Mouse (Mus musculus) thymus, adult 18-20 months (tissue): ENCODE data around the gene Capzb.
A peak's percentile ranks its signal among the peaks of the same experiment; 100 is the strongest.

Experiments used
- DNase-seq, 2 experiments: peaks; one replicate each; pipeline ENCODE4 v3.0.0; 2022; ENCODE audit warnings: mixed read lengths in 2 of 2

The Capzb gene

GRCm38 (mm10) chr4:139179731-139180625 is 12.7 kb upstream of the Capzb start:
- no peak for DNase-seq

GRCm38 (mm10) chr4:139182511-139182910 is 10.2 kb upstream of the Capzb start:
- no peak for DNase-seq

GRCm38 (mm10) chr4:139185766-139186442 is 6.8 kb upstream of the Capzb start:
- no peak for DNase-seq

DNA sequence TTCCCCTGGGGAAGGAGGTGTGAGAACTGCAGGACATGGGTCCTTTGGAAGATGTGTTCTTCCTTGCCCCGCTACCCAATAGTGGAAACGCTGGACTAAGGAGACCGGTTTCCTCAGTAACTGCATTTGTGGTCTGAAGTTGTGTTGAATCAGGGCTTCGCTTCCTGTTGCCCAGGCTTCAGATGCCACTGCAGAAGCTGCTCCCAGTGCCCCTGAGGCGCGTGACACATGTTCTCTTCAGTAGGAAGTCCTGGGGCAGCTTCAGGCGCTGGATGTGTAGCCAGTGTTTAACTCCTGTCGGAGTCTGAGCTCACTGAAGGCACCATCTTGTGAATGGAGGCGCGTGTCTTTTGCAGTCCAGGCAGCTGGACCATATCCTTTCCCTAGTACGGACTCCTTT is 4.8 kb upstream of the Capzb start:
- no peak for DNase-seq

DNA sequence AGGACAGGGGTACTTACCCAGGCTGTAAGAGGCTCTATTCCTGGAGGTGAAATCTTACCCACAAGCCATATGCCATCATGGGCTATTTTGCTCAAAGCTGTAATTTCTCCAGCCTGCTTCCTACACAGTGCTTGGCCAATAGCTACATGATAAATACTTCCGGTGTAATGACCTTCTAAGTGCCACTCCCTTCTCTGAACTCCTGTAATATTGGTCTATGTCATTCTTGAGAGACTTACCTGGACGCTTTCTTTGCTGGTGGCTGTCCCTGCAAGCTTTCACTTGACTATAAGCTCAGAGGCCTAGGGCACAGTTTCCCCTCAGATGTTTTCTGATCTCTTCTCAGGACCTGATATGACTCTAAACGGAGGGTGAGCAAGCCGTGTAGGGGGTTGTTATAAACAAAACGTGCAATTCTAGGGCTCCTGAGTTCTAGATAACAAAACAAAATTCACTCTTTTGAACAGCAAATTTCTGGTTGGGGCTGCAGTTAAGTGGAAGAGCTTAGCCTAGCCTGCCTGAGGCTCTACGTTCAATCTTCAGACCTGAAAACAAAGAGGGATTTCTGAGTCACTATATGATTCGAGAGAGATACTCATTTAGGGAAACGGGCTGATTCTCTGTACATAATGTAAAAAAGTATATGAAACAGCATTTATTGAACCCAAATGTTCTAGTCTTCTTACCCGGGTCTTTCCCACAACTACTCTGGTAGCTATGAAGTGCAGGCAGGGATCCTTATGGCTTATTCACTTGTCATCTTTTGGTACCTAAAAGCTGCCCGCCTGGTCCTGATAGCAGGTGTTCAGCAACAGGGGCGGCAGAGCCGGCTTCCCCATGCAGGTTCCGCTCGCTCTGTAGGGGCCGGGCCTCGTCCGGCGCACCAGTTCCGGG is 847 bp upstream of the Capzb start:
- no peak for DNase-seq

GRCm38 (mm10) chr4:139193176-139194093 is 736 bp downstream of the Capzb start:
- peak; percentile 31 to 38 for DNase-seq

GRCm38 (mm10) chr4:139195101-139195500 is 2.4 kb downstream of the Capzb start:
- no peak for DNase-seq

- DNase-seq, result no peak
Measured at GRCm38 (mm10) chr4:139196464-139196863, 3.8 kb downstream of the Capzb start.

DNA sequence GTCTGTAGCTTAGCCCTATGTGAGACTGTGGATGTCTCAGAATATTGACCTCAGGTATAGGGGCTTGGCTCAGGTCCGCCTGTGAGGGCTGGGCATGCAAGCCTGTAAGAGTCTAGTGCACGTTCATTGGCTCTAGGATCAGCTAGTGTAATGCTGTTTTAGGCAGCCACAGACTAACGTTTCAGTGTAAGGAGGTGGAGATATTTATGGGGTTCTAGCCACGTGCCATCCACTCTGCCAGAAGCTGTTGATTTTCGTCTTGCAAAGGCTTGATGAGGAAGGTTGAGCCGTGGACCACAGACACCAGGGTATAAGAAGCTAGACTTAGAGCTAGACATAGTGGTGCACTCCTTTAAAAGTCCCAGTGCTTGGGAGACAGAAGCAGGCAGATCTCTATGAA is 4.2 kb downstream of the Capzb start:
- DNase-seq, result no peak

- no peak for DNase-seq
Measured at GRCm38 (mm10) chr4:139197453-139197852, 4.8 kb downstream of the Capzb start.

DNA sequence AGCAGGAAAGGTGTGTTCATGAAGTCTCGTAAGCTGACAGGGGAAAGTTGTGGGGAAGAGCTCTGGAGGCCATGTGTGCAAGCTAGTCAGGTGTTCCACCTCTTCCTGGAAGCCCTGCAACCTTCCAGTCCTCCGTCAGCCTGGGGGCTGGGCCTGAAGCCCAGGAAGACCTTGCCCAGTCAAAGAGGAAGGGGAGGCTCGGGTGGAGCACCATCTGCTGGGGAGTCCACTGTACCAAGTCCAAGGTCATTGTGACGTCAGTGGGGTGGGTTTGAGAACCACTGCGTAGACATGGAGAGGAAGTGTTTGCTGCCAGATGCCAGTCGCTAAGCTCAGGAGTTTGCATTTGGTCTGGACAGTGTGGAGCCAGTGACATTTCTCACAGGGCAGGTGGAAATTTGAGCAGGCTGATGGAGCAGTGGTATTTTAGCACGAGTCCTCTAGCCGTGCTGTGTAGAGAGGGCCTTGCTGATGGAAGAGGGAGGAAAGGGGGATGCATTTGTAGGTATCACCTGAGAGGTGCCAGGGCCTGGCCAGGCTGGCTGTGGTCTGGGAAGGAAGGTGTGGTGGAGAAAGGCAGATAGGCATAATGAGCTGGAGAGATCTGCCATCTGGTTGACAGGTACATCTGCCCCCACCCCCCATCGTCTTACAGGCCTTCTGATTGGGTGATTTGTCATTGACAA is 5.4 kb downstream of the Capzb start:
- peak; percentile 25 to 37 for DNase-seq

GRCm38 (mm10) chr4:139199126-139199525 is 6.4 kb downstream of the Capzb start:
- no peak for DNase-seq

GRCm38 (mm10) chr4:139199703-139200340 is 7.1 kb downstream of the Capzb start:
- no peak for DNase-seq

GRCm38 (mm10) chr4:139200946-139201345 is 8.2 kb downstream of the Capzb start:
- DNase-seq, result no peak

GRCm38 (mm10) chr4:139202556-139202955 is 9.9 kb downstream of the Capzb start:
- no peak for DNase-seq

- DNase-seq, result no peak
Measured at GRCm38 (mm10) chr4:139203381-139203780, 10.7 kb downstream of the Capzb start.

DNA sequence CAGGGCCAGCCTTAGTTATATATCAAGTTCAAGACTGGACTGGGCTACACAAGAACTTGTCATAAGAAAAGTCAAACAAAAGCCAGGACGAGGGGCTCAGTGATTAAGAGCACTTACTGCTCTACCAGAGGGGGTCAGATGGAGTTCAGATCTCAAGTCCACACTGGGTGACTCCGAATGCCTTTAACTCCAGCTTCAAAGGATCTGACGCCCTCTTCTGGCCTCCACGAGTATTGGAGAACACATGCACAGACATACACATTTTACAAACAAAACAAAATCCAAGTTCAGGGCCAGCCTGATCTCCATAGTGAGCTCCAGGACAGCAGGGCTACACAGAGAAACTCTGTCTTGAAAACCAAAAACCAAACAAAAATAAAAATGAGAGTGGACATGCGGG is 13.1 kb downstream of the Capzb start:
- DNase-seq, result no peak

DNA sequence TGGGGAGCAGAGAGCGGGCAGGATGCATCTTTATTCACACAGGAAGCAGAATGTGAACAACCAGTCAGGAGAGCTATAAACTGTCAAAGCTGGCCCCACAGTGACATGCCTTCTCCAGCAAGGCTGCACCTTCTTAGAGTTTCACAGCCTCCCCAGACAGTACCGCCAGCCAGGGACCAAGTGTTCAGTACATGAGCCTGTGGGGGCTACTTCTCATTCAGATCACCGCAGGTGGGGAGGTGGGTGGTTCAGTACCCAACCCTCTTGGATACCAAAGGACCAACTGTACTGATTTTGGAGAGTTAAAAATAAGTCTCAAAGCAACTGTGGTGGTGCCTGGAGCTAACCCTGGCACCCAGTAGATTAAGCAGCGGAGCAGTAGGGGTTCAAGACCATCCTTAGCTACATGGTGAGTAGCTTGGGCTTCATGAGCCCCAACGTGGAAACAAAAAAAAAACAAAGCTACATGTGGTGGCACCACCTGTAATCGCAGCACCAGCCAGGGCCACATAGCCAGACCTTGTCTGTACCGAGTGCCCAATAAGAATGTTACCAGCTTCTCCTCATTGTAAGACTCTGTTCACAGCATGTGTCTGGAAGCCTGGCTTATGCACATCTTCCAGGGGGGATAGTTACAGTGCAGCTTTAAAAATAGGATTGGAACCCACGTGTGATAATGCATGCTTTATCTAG is 13.8 kb downstream of the Capzb start:
- no peak for DNase-seq

DNA sequence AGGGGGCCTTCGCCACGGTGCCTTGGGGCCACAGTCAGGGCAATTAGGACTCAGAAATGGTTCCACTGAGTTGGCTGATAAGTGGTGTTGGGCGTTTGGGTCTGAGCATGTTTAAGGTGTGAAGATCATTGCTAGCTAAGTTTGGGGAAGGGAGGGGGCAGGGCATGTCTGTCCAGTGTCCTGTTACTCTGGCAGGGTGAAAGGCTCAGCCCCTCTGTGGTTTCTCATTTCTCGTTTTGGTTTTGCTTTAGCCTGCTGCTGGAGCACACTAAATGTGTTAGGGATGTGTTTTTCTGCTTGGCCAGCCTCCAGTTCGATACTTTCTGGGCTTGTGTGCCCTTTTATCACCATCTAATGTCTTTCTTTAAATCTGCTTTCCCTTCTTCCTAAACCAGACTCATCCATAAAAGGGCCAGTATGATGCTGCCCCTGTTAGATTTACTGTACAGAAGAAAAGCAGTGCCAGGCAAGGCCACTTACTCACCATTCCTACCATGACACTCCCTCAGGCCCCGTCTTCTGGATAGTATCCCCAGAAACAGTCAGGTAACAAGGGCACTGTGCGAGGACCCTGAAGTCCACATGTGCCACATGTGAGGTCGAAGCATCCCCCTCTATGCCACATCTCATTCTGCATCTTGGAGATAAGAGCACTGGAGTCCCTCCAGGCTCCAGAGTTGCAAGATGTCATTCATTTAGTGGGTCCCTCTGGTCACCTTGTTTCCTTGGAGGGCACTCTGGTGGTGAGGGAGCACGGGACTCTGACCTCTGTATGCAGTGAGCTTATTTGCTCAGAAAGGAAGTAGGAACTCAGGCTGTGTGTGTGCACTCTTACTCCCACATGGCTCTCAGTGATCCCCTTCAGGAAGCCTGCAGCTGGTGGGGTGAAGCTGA is 15.8 kb downstream of the Capzb start:
- no peak for DNase-seq
